Mouse (Mus musculus) frontal cortex, adult (tissue): ENCODE results near the gene Magi1.
A peak's percentile ranks its signal among the peaks of the same experiment; 100 is the strongest.

Experiments
- ATAC-seq: cut with Nextera tagmentation; 2 replicates; pipeline ENCODE4 v1.9.2; 2017; ENCODE audit warnings: mild to moderate bottlenecking, moderate library complexity, mixed read lengths; ENCODE audit not compliant: low TSS enrichment

Magi1 gene

DNA sequence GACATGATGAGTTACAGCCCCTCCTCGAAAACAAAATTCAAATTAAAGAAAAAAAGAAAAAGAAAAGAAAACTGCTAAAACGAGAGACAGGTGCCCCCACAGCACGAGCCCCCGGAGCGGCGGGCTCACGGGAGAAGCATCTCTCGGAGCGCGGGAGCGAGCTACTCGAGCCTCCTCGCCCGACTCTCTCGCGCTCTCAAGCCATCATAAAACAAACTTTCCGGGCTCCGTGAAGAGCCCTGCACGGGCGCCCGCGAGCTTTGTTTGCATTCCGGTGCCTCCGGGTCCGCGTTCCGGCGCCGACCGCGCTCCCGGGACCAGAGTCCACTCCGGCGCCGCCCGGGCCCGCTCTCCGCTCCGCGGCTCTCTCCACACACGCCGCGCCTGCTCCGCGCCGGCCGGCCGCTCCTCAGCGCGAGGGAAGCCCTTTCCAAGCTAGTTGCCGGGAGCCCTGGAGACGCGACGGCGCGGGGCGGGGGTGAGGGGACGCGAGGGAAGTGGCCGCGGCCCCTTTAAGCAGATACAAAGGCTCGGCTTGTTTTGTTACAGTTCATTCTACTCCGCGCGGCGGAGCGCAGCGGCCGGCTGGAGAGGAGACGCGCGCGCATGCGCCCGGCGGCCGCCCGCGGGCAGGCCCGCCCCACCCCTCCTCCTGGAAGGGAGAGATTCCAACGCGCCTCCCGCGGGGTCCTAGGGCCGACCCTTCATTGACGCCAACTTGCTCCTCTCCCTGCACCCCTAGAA lies at the start of gene Magi1:
Gene Magi1 (minus strand): TSS at position 600 of the 744 bp plus-strand sequence.
- peak; percentile 86 for ATAC-seq

DNA sequence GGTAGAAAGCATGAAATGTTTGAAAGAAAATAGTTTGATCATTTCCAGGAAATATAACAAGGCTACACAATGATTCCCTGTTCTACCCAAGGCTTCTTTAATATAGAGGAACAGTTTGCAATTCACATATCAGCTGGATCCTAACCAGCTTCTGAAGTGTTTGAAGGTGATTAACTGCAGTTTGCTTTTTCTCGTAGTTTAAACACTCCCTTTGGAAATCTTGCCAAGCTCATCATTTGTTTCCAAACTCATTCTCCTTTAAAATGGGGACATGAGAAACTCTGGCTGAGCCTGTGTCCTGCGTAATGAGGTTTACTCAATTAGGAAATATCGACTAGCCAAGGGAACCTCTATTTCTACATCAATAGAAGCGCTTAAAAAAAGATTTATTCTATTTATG lies 43.4 kb upstream of the Magi1 start:
- no peak for ATAC-seq

DNA sequence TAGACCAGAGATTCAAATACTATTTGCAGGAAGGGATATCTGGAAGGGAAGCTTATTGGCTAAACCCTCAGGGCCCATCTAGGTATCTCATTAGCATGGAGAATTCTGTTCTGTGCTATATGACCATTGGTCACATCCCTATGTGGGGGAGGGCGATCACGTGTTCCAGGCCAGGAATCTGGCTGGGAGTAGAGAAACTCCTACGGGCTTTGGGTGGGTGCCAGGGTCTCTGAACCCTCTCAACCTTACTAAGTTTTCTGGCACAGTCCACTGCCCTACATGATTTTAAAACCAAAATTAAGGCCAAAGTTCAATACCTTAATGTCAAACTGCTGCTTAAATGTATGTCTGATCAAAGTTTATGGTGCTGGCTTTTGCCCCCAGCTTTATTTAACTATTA lies 33.2 kb upstream of the Magi1 start:
- ATAC-seq, result no peak

DNA sequence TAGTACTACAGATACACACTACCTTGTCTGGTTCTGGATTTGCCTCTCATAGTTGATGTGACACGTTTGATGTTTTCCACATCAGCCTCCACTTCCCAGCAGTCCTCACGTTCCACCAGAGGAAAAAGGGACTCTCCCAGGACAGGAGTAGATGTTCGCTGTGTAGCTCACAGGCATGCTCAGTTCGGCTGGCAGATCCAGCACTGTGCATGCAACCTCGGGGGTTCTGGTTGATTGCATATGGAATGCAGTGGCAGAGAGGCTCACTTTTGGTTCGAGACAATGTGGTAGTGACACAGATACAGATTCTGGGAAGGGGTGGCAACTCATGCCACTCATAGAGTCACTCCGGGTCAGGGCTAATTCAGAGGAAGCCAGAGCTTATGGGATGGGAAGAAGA lies 28.6 kb upstream of the Magi1 start:
- no peak for ATAC-seq

DNA sequence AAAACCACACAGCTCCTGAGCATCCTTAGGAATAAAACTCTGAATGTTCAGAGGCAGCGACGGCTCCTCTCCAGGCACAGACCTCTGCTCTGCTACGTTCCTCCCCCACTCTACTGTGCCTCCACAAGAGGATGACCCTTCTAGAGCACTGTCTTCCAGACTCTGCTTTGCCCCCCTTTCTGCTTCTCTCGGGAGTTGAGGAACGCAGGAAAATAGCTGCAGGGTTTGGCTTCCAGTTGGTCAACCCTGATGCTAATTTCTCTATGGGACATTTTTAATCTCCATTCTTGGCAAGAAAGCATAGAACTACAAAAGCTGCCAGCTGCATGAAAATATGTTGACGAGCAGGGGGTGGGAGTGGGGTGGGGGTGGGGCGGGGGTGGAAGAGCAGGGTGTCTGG lies 24.8 kb upstream of the Magi1 start:
- ATAC-seq, result 0 out of 2 replicates have a peak, but pooled peaks have one; percentile 20

DNA sequence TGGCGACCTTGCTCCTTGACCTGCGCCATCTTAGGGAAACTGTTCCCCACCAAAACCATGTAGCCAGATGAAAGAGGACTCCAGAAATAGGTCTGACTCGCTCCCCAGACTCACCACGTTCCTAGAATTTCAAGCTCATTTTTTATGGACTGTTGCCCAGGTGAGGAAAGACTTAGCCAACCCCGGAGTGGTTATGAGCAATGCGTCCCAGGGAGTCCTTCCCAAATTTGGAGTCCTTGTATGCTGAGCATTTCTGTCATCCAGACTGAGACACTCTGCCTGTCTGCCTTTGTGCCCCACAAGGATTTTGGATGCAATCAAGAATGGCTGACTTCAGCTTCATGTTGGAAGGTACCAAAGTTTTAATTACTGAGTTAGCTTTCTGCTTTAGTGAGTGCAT lies 19.8 kb upstream of the Magi1 start:
- ATAC-seq, result no peak

DNA sequence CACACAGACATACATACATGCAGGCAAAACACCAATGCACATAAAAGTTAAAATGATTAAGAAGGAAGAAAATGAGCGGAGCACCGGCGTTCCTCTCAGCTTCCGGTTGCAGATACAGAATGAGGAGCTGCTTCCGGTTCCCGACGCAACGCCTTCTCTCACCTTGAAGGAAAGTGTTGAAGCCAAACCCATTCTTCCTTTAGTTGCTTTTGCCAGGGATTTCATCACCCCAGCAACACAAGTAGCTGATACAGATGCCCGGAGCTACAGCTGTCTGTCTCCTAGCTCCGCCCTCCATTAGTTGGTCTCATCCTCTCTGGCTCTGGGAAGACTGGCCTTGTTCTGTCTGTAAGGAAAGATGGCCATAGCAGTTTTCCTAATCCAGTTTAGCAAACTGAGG lies 18.1 kb upstream of the Magi1 start:
- ATAC-seq, result no peak

DNA sequence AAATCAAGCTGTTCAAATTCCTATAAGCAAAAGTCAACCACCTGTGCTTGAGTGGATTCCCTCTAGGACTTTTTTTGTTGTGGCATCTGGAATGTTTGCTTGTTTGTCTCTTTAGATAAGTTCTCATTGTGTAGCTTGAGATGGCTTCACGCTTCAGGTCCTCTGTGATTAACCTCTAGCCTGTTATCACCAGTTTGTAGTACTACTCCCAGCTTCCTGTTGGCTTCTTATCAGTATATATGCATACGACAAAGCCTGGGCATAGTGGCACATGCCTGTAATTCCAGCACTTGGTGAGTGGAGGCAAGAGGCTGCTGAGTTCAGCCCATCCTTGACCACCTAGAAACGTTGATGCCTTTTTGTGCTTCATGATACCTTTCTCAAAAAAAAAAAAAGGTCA lies 16.8 kb upstream of the Magi1 start:
- ATAC-seq, result no peak

DNA sequence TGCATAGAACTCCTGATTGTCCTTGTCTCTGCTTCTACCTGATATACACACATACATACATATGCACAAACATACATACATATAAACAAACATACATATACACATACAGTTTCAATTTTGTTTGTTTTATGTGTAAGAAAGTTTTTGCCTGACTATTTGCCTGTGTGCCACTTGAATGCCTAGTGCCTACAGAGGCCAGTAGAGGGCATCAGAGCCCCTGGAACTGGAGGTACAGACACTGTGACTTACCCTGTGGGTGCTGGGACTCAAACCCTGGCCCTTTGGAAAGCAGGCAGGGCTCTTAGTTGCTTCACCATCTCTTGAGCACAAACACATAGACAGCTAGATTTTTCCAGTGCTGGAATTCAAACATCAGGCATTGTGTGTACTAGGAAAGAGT lies 3.7 kb upstream of the Magi1 start:
- ATAC-seq, result no peak

DNA sequence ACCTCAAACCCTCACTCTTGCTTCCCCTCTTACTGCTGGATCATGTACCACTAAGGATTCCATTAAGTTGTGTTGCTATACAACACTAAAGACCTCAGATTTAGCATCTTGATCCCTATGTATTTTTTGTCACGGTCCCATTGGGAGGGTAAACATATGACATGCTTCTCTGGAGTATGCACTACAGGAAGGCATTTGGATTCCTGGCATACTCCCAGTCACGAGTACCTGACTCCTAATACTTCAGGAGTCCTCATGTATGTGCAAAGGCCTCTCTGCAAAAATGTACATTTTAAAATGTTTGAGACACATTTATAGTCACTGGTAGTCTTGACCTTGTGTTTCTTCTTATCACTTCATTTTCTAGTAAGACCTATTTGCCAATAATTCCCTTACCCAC lies 2.8 kb upstream of the Magi1 start:
- ATAC-seq, result no peak

DNA sequence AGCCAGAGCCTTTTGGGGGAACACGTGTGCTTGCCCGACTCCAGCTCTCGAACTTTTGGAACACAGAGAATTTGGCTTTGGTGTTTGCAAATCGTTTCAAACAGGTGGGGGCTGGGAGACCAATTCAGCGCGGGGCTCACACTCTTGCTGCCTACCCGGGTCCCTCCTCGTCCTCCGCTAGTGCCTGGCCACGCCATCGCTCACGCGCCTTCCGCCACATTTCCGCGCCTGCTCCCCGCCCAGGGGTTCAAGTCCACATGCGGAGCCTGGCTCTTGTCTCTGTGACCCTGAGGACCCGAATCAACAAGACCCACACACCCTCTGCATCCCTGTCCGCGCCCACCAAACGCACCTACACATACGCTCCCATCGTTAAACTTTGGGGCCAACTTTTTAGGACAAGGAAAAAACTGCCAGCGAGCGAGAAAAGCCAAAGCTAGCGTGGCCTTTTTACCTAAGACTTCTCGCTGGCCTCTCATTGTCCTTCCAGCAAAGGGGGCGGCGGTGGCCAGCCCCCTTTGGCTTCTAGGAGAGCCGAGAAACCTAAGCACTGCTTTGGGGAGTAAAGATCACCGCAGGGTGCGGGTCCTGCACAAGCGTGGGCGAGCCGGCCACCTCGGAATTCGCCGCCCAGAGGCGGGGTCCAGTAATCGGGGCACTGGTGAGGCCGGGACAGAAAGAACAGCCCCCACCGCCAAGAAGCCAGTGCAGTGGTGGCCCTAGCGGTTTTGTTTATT lies 540 bp upstream of the Magi1 start:
- peak; percentile 15; the same call in 1 of the 2 replicates for ATAC-seq

DNA sequence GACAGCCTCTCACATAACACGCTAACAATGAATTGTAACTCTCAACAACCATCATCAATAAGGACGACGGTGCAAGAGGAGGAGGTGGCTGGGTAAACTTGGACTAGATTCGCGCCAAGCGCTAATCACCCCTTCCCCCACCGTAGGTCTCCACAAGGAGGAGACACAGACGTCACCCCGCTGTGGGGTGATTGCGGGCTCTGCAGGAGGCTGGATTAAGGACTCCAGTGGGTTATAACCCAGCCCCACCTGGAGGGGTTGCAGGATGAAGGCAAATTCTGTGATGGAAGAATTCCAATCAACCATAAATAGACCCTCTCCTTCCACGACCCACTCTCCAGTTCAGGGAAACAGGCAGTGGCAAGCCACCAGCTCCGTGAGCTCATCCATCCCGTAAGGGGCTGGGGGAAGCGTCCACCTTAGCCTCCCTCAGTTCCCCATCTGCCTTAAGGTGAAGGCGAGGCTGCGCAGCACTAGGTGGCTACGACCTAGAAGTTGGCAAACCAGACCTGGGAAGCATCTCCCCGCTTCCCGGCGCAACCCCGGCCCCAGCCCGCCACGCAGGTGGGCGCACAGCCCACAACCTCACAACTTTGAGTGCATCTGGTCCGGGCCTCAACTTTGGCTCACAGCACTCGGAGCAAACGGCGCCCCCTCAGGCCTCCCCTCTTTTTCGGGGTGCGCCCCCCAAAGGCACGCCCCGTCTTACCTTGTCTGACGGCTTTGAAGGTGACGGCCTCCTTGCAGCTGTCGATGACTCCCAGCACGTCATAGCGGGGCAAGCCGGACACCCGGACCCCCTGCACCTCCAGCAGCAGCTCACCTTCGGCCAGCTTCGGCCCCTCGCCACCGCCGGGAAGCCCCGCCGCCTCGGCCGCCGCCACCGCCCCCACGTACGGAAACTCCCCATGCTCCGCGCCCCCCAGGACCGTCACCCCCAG lies 1.1 kb downstream of the Magi1 start:
- no peak; the same call in 1 of the 2 replicates for ATAC-seq

DNA sequence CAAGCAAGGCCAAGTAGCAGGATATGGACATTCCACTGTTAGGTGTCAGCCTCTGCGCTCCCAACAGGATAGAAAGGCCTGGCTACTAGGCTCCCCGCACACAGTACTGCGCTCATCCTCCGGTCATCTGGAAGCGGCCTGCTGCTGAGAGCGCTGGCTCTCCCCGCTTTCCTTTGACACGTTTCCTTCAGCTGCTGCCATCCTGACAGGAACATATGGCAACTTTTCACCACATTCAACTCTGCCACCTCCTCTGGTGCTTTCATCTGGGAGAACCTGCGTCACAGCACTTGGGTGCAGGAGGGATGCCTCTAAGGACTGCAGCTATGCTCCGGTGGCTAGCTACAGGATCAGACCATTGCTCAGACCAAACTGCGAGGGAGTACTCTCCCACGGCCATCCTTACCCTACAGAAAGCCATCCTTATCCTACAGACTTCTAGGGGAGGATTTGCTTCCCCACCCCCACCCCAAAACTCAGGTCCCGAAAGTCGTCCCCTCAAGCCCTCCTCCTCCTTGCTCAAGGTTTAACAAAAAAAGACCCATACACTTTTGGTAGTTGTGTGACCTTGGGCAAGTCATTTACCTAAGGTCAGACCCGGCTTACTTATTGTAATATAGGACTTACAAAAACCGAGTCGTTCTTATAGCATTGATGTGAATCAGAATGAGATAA lies 2.0 kb downstream of the Magi1 start:
- peak; percentile 62 for ATAC-seq

DNA sequence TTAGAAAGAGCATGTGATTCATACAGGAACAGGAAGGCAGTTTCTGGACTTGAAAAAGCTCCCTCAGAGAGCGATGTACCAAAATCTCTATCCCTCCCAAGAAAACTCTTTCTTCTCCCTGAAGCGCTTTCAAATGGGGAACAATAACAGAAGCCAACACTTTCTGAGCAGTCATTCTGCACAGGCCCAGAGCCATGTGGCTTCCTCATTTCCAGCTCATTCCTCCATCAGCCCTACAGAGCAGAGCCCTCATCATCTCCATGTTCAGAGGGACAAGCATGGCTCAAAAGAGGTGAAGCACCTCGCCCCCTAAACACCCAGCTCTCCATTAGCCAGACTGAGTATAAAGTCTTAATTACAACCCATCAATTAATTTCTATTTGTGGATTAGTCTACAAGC lies 9.8 kb downstream of the Magi1 start:
- ATAC-seq, result no peak

DNA sequence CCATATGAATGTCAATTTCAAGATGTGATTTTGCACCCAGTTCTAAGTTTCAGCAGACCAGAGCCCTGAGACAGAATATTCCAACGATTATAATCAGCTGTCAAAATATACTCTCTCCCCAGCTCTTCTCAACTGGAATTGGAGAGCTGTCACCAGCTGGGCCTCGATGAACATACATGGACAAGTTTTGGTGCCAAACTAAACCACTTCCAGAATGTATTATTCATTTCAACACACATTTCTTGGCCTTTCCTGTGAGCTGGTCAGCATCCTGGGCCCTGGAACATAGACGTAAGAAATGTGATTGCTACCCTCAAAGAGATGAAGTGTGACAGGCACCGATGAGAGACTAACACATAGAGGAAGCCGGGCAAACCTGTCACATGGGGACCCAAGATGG lies 13.7 kb downstream of the Magi1 start:
- no peak for ATAC-seq

DNA sequence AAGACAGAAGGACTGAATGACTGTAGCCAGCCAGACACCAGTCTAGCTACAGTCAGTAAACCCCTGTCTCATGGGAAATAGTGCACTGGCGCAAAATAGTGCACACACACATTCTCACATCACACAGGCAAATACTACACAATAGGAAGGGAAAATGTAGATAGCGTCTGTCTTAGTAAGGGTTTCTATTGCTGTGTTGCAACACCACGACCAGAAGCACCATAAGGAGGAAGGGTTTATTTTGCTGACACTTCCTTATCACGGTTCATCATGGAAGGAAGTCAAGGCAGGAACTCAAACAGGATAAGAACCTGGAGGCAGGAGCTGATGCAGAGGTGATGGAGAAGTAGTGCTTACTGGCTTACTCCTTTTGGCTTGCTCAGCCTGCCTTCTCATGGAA lies 14.5 kb downstream of the Magi1 start:
- no peak for ATAC-seq

DNA sequence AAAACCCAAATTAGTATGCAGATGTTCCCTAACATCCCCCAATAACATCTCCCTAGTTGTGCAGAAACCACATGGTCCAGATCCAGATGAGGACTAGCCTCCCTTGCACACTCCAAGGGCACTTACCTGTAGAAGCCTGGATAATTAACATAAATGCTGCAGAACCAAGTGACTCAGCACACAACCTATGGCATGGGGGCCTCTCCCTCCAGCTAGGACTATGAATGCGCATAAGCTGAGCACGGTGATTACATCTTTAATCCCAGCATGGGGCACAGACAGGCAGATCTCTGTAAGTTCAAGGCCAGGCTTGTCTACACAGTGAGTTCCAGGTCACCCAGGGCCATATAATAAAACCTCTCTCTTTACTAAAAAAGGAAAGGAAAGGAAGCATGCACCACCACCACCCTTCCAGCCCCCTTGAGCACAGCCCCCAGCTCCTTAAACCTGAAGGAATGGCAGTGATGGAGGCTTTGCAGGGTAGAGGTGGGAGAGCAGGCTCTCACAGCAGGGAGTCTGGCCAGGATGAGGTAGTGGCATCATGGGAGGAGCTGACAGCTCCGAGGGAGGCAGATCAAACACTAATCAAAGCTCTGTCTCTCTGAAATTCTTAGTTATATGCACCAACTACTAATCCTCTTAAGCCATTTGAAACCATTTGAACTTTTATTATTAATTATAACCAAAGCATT lies 18.3 kb downstream of the Magi1 start:
- no peak for ATAC-seq

DNA sequence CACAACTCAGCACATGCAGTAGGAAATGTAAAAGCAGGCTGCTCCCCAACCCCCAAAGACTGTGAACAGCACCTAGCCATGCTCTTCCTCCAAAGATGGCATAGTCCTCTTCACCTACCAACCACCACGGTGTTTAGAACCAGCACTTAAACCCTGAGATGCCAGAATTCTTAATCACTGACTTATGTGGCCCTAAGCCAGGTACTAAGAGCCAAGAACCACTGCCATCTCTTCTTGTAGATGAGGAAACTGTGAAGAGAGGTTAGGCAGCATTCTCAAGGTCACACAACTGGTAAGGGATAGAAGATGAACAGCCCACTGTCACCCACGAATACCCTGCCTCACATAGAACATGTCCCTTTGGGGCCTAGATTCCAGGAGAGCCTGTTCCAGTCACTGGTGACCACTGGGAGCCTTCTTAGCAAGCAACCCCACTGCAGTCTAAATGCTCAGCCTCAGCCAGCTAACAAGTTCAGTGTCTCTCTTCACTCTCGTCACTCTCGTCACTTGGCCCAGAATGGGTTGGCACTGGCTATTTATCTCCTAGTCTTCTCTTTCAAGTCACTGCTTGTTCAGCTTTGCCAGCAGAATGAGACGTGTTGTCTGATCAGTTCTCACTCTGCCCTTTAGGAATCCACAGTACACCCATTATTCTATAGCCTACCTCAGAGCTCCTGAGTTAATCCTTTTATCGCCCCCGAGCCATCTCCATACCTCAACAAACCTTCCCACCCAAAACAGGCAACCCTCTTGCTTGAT lies 19.4 kb downstream of the Magi1 start:
- ATAC-seq, result no peak

DNA sequence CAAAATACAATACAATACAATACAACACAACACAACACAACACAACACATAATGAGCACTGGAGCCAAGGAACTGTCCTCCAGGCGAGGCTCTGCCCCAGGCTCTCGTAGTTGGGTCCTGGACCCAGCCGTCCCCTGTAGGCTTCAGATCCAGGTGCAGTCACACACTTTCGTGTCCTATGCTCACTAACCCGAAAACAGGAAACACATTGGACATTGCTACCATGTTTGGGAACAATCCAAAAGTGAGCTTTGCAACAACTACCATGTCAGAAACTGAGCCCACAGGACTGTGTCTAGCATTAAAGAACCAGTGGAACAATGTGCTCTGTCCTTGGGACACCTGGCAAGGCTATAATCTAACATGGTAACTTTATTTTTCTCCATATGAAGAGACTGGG lies 22.9 kb downstream of the Magi1 start:
- ATAC-seq, result no peak

DNA sequence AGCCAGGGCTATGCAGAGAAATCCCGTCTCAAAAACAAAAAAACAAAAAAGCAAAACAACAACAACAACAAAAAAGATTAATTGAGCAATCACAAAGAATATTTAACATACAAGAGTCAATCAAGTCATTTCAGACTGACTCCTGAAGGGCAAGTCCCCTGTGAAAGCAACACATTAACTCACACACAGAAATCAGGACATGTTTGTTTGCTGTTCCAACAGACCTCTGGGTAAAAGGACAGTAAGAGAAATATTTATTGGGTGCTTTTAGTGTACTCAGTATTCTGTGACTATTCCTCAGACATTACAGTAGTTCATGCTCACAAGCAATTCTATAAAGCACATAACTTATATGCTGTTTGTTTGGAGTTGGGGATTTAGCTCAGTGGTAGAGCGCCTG lies 23.7 kb downstream of the Magi1 start:
- no peak for ATAC-seq

DNA sequence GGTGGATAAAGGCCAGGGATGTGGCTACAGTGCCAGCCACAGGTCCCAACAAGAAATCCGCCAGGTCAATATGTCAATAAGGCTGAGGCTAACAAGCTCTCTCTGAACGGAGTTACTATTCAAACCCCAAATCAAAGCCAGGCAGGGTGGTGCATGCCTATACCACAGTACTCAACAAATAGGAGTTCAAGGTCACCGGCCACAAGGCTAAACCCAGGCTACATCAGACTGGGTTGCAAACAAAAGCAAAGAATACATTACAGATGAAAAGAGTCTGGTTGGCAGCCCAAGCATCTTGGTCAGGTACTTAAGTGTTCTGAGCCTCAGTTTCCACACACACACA lies 25.9 kb downstream of the Magi1 start:
- ATAC-seq, result no peak
